Mouse (Mus musculus) CH12.LX (cell line): ENCODE data around the gene Eif2d. TPM values are rescaled to one million over a fixed set of nuclear protein-coding genes. Genes with fewer than 3 reads are reported as not detected.

Experiments used
- DNase-seq: peaks from one replicate; pipeline ENCODE4 v3.0.0-alpha.2; 2013; ENCODE audit errors: extremely low read depth
- H3K27ac ChIP-seq: 2 replicates; pipeline ENCODE4 v1.5.1; 2012; ENCODE audit warnings: low read depth, mild to moderate bottlenecking, control low read depth, moderate library complexity; ENCODE audit not compliant: insufficient read depth
- H3K27me3 ChIP-seq: replicated peaks from 2 replicates; pipeline ENCODE3; 2012; ENCODE audit warnings: inconsistent platforms
- H3K36me3 ChIP-seq, 2 experiments: replicated peaks in 1 of 2; 2 replicates each; pipeline versions ENCODE3 to v1.6.1; 2012; ENCODE audit warnings: inconsistent platforms in 1 of 2, low read length in 1 of 2, mild to moderate bottlenecking in 1 of 2, mixed read lengths in 1 of 2, moderate library complexity in 1 of 2; ENCODE audit not compliant: control insufficient read depth in 1 of 2, insufficient read depth in 1 of 2
- H3K4me1 ChIP-seq, 2 experiments: 2 replicates each; pipeline ENCODE4 v1.6.1; 2012; ENCODE audit warnings: inconsistent platforms in 1 of 2, moderate library complexity in 1 of 2; ENCODE audit not compliant: insufficient read depth in 2 of 2, control insufficient read depth in 1 of 2
- H3K4me2 ChIP-seq: 2 replicates; pipeline ENCODE4 v1.6.1; 2012; ENCODE audit warnings: low read depth, mild to moderate bottlenecking, control low read depth; ENCODE audit not compliant: poor library complexity, insufficient read depth, severe bottlenecking
- H3K4me3 ChIP-seq, 3 experiments: fragments of 150-350 bp in 1 of 3; sonication (generic) in 1 of 3; replicated peaks in 1 of 3; 2 replicates each; pipeline versions ENCODE3 to v1.5.1; 2011 to 2012; ENCODE audit warnings: low read depth in 2 of 3, low read length in 2 of 3, mild to moderate bottlenecking in 2 of 3, moderate library complexity in 2 of 3, control low read depth in 1 of 3, improper control_type of control experiment in 1 of 3, inconsistent platforms in 1 of 3, mixed read lengths in 1 of 3; ENCODE audit not compliant: poor library complexity in 1 of 3
- H3K79me2 ChIP-seq: replicated peaks from 2 replicates; pipeline ENCODE4 v1.6.1; 2012; ENCODE audit warnings: mild to moderate bottlenecking, moderate library complexity; ENCODE audit not compliant: control insufficient read depth, poor library complexity, insufficient read depth, severe bottlenecking; ENCODE audit errors: extremely low read depth
- H3K9ac ChIP-seq: 2 replicates; pipeline ENCODE4 v1.6.1; 2012; ENCODE audit warnings: low read depth, mild to moderate bottlenecking, control low read depth, moderate library complexity; ENCODE audit not compliant: insufficient read depth
- H3K9me3 ChIP-seq: replicated peaks from 2 replicates; pipeline ENCODE3; 2012; ENCODE audit warnings: low read length, inconsistent platforms, mixed read lengths
- CHD2 ChIP-seq: IDR thresholded peaks from 2 replicates; pipeline ENCODE4 v1.6.1; 2011; ENCODE audit warnings: low read length, improper control_type of control experiment
- CTCF ChIP-seq, 2 experiments: IDR thresholded peaks in 1 of 2; conservative IDR thresholded peaks in 1 of 2; 2 replicates each; pipeline ENCODE4 v1.5.1; 2011 to 2012; ENCODE audit warnings: low read depth in 2 of 2, low read length in 2 of 2, improper control_type of control experiment in 1 of 2, inconsistent platforms in 1 of 2, mild to moderate bottlenecking in 1 of 2, moderate library complexity in 1 of 2
- EP300 ChIP-seq: IDR thresholded peaks from 2 replicates; pipeline ENCODE4 v1.6.1; 2011; ENCODE audit warnings: low read length, improper control_type of control experiment
- IRF4 ChIP-seq: IDR thresholded peaks from 2 replicates; pipeline ENCODE4 v1.6.1; 2014; ENCODE audit warnings: low read depth, mild to moderate bottlenecking, inconsistent platforms, low read length, improper control_type of control experiment
- JUND ChIP-seq: conservative IDR thresholded peaks from 2 replicates; pipeline ENCODE4 v1.6.1; 2011; ENCODE audit warnings: low read depth, low read length, improper control_type of control experiment
- KAT2A ChIP-seq: IDR thresholded peaks from 2 replicates; pipeline ENCODE4 v1.6.1; 2012; ENCODE audit warnings: low read length, improper control_type of control experiment, inconsistent platforms; ENCODE audit not compliant: insufficient replicate concordance
- MAFK ChIP-seq: IDR thresholded peaks from 2 replicates; pipeline ENCODE4 v1.6.1; 2011; ENCODE audit warnings: low read length, improper control_type of control experiment; ENCODE audit not compliant: insufficient replicate concordance
- MAX ChIP-seq: IDR thresholded peaks from 2 replicates; pipeline ENCODE4 v1.6.1; 2011; ENCODE audit warnings: low read length, improper control_type of control experiment
- MAZ ChIP-seq: IDR thresholded peaks from 2 replicates; pipeline ENCODE4 v1.6.1; 2012; ENCODE audit warnings: low read depth, mild to moderate bottlenecking, inconsistent platforms, low read length, improper control_type of control experiment, moderate library complexity
- MEF2A ChIP-seq: IDR thresholded peaks from 2 replicates; pipeline ENCODE4 v1.6.1; 2014; ENCODE audit warnings: low read depth, mild to moderate bottlenecking, inconsistent platforms, low read length, improper control_type of control experiment, borderline replicate concordance
- MXI1 ChIP-seq: IDR thresholded peaks from 2 replicates; pipeline ENCODE4 v1.6.1; 2011; ENCODE audit warnings: mild to moderate bottlenecking, low read depth, low read length, improper control_type of control experiment
- MYC ChIP-seq: IDR thresholded peaks from 2 replicates; pipeline ENCODE4 v1.6.1; 2011; ENCODE audit warnings: low read depth, mild to moderate bottlenecking, improper control_type of control experiment, low read length
- NRF1 ChIP-seq: IDR thresholded peaks from 2 replicates; pipeline ENCODE4 v1.6.1; 2014; ENCODE audit warnings: low read depth, mild to moderate bottlenecking, inconsistent platforms, low read length, improper control_type of control experiment, moderate library complexity
- POLR2A ChIP-seq: IDR thresholded peaks from 2 replicates; pipeline ENCODE4 v1.6.1; 2011; ENCODE audit warnings: low read depth, mild to moderate bottlenecking, improper control_type of control experiment, low read length
- RAD21 ChIP-seq: IDR thresholded peaks from 2 replicates; pipeline ENCODE4 v1.6.1; 2011; ENCODE audit warnings: low read depth, mild to moderate bottlenecking, low read length, improper control_type of control experiment, moderate library complexity
- SIN3A ChIP-seq: IDR thresholded peaks from 2 replicates; pipeline ENCODE4 v1.6.1; 2012; ENCODE audit warnings: low read length, improper control_type of control experiment, inconsistent platforms
- SMC3 ChIP-seq: IDR thresholded peaks from 2 replicates; pipeline ENCODE4 v1.6.1; 2011; ENCODE audit warnings: low read depth, low read length, improper control_type of control experiment
- TBP ChIP-seq: conservative IDR thresholded peaks from 2 replicates; pipeline ENCODE4 v1.6.1; 2011; ENCODE audit warnings: low read depth, low read length, improper control_type of control experiment
- TCF12 ChIP-seq: IDR thresholded peaks from 2 replicates; pipeline ENCODE4 v1.6.1; 2014; ENCODE audit warnings: low read depth, mild to moderate bottlenecking, inconsistent platforms, low read length, improper control_type of control experiment
- UBTF ChIP-seq: IDR thresholded peaks from 2 replicates; pipeline ENCODE4 v1.6.1; 2012; ENCODE audit warnings: low read depth, mild to moderate bottlenecking, inconsistent platforms, low read length, improper control_type of control experiment, moderate library complexity
- USF1 ChIP-seq: IDR thresholded peaks from 2 replicates; pipeline ENCODE4 v1.6.1; 2014; ENCODE audit warnings: low read depth, mild to moderate bottlenecking, inconsistent platforms, low read length, improper control_type of control experiment
- USF2 ChIP-seq: conservative IDR thresholded peaks from 2 replicates; pipeline ENCODE4 v1.6.1; 2011; ENCODE audit warnings: low read depth, low read length, improper control_type of control experiment
- ZKSCAN1 ChIP-seq: IDR thresholded peaks from 2 replicates; pipeline ENCODE4 v1.6.1; 2012; ENCODE audit warnings: low read depth, inconsistent platforms, low read length, improper control_type of control experiment, borderline replicate concordance
- ZNF384 ChIP-seq: IDR thresholded peaks from 2 replicates; pipeline ENCODE4 v1.6.1; 2012; ENCODE audit warnings: low read depth, low read length, improper control_type of control experiment, inconsistent platforms
- dilution Hi-C: fragments of 300-500 bp; cut with MboI; formaldehyde crosslinking; loops from 2 replicates; pipeline ENCODE4 v1.14.3; 2020; ENCODE audit warnings: low sequenced_read_pairs; ENCODE audit not compliant: extremely low pct_unique_long_range_greater_than_20kb, extremely low pct_ligation_motif_present
- in situ Hi-C: fragments of 300-500 bp; cut with MboI; formaldehyde crosslinking; loops from 3 replicates; pipeline ENCODE4 v1.14.3; 2019; ENCODE audit warnings: low sequenced_read_pairs, low pct_ligation_motif_present, low pct_unique_long_range_greater_than_20kb, mixed read lengths
- polyA plus RNA-seq: library from polyadenylated mRNA; unstranded; fragments of >175 nt; gene quantifications from 2 replicates; pipeline ENCODE4 v1.2.1, GENCODE M21; 2012; ENCODE audit warnings: low read depth; ENCODE audit not compliant: insufficient read length
- total RNA-seq, 2 experiments: library from RNA; depleted of rRNA; stranded (reverse); fragments of 300-350 nt in 1 of 2; fragments of >200 nt in 1 of 2; gene quantifications; 2 replicates each; pipeline ENCODE4 v1.2.3; 2012 to 2014

The Eif2d gene
- total and polyA plus RNA-seq, 3 experiments: 46.9 to 57.2 (median 53.0) TPM

DNA sequence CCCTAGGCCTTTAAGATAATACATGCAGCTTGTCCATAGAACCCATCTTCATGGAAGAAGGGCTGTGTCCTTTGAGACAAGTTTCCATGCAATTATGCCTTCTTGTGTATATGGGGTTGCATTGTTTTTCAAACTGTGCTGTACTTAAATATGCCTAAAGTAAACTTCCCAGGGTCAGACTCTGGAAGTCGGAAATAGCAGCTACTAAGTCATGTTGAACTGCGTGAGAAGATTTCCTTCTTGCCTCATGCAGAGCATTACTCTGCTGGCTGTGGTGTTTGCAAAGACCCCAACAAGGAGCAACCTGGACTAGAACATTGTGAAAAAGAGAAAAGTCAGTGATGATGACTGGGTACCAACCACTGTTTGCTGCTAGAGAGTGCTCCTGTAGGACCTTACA, 70.4 kb downstream of the Eif2d start:
- Histone ChIP-seq H3K9me3 (no peaks in the 10 kb centered on the region), H3K27me3 (no peaks in the 10 kb centered on the region), H3K4me3 (no peak overlapping the region), H3K36me3 (no peaks in the 10 kb centered on the region), H3K27ac (no peak overlapping the region), H3K79me2 (no peaks in the 10 kb centered on the region), H3K4me2 (no peak overlapping the region), H3K4me1 (peaks cover 5 to 8% of the 10 kb centered on the region in 2 experiments), H3K9ac (no peak overlapping the region)
- DNase-seq: no peak
- no peak for TF ChIP-seq ZKSCAN1
- no peak for TF ChIP-seq MEF2A
- no peak for TF ChIP-seq ZNF384
- no peak for TF ChIP-seq USF1
- no peak for TF ChIP-seq EP300
- no peak for TF ChIP-seq CHD2
- no peak for TF ChIP-seq MXI1
- TF ChIP-seq CTCF (conservative IDR thresholded peaks at IDR 0.05 in 1 of 2, IDR thresholded peaks at IDR 0.05 in 1 of 2; ENCODE audit: low read depth in 2 of 2, low read length in 2 of 2): no peak
- in situ Hi-C loops (no loop called here), dilution Hi-C loops (no loop called here)

DNA sequence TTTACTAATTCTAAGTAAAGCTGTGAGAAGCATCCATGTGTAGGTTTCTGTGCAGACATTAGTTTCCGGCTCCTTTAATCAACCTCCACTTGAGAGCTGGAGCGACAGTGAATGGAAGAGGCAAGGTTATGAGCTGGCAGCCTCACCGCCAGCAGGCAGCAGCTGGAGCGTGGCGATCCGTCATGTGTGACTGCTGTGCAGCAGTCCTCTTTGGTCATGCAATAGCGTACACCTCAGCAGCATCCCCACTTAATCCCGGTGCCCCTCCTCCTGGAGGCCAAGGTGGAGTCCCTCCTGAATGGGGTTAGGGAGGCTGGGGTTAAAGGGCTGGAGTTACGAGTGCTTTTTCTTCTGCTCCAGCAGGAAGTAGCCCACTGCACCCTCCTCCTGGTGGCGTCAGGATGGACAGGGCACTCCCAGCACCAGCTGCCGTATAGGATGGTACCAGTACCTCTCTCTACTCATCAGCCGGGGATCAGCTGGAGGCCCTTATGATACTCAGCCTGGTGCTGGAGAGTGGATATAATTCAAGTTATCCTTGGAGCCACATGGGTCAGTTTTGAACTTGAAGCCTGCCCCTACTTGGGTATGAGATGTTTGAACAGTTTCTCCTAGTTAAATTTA, 72.0 kb downstream of the Eif2d start:
- H3K79me2 ChIP-seq: no peaks in the 10 kb centered on the region
- dilution Hi-C loops: no loop called here

More for the DNA sequence above, 72.0 kb downstream of the Eif2d start:
- peaks cover 5 to 8% of the 10 kb centered on the region in 2 experiments for H3K4me1 ChIP-seq
- H3K4me3 ChIP-seq: no peak overlapping the region
- in situ Hi-C loops: no loop called here
- no peak for DNase-seq
- H3K9me3 ChIP-seq: no peaks in the 10 kb centered on the region
- TF ChIP-seq MAX (no peak), CTCF (conservative IDR thresholded peaks at IDR 0.05 in 1 of 2, IDR thresholded peaks at IDR 0.05 in 1 of 2; ENCODE audit: low read depth in 2 of 2, low read length in 2 of 2) (no peak), KAT2A (no peak), IRF4 (no peak), MAFK (no peak), MXI1 (no peak), SIN3A (no peak), MYC (no peak), MAZ (no peak), UBTF (no peak), USF2 (no peak), TBP (no peak), NRF1 (no peak), SMC3 (no peak), ZKSCAN1 (no peak), TCF12 (no peak), JUND (no peak), RAD21 (no peak), CHD2 (no peak), POLR2A (no peak)
- no peaks in the 10 kb centered on the region for H3K27me3 ChIP-seq
- H3K4me2 ChIP-seq: no peak overlapping the region; the same call in 1 of the 2 replicates
- no peak overlapping the region for H3K9ac ChIP-seq
- H3K27ac ChIP-seq: no peak overlapping the region
- no peaks in the 10 kb centered on the region for H3K36me3 ChIP-seq
